Mouse (Mus musculus): ENCODE measurements around the gene Arhgdig. TPM values are rescaled to one million over a fixed set of nuclear protein-coding genes. Genes with fewer than 3 reads are reported as not detected.
"Not testable (repeated sequence)": the region's sequence is repeated elsewhere in the genome, so short reads cannot be mapped to it uniquely, and the experiment has no call there.

Arhgdig gene
- polyA plus RNA-seq, 1 experiment from 2014 or later = 10.5 TPM

GRCm38 (mm10) chr17:26201998-26202397 is 5.6 kb downstream of the Arhgdig start:
- Histone ChIP-seq H3K4me1 (peaks cover 23% of the 10 kb centered on the region), H3K4me2 (no peak overlapping the region), H3K27me3 (peaks cover 74% of the 10 kb centered on the region), H3K9me3 (no peaks in the 10 kb centered on the region), H3K27ac (no peak overlapping the region), H3K9ac (no peak overlapping the region), H3K4me3 (replicated peaks) (0 out of 2 replicates have a peak overlapping the region, but pooled peaks have one; percentile 40), H3K36me3 (replicated peaks) (peaks cover 11% of the 10 kb centered on the region)
- no peak for ATAC-seq (ENCODE audit: low FRiP score)

GRCm38 (mm10) chr17:26200831-26201705 is 6.5 kb downstream of the Arhgdig start:
- Histone ChIP-seq H3K9ac (peak overlapping the region; percentile 60), H3K36me3 (replicated peaks) (peaks cover 21% of the 10 kb centered on the region), H3K9me3 (no peaks in the 10 kb centered on the region), H3K4me2 (peak overlapping the region; percentile 93), H3K4me3 (replicated peaks) (peak overlapping the region; percentile 53), H3K27ac (no peak overlapping the region), H3K4me1 (peaks cover 23% of the 10 kb centered on the region), H3K27me3 (peaks cover 74% of the 10 kb centered on the region)
- under 1% methylated on average over 74 of the region's 92 CpGs for WGBS
- ATAC-seq (ENCODE audit: low FRiP score) = peak; percentile 66

DNA sequence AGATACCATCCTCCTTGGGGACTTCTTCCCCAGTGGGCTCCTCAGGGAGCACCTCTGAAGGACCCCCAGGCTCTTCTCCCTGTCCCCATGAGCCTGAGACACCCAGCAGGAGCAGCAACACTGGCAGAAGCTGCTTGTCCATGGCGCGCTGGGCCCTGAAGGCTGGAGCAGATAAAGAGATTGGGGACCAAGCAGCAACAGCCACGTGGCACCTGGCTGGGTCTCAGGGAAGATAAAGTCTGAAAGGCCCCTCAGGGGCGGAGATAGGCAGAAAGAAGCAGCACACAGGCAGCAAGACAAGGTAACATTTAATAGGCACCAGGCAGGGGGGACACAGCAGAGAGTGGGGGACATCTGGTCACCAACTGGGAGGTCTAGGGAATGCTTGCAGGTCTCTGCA is 8.7 kb downstream of the Arhgdig start, which contains the start of gene Pdia2:
Gene Pdia2, minus strand, starts transcription at position 196 of the 400 bp plus-strand sequence.
- no peak for ATAC-seq (ENCODE audit: low FRiP score)
- Histone ChIP-seq H3K27me3 (peaks cover 53% of the 10 kb centered on the region), H3K4me1 (peaks cover 23% of the 10 kb centered on the region), H3K36me3 (replicated peaks) (peaks cover 42% of the 10 kb centered on the region), H3K4me2 (no peak within 1 kb of the TSS), H3K4me3 (replicated peaks) (no peak within 1 kb of the TSS), H3K9ac (no peak within 1 kb of the TSS), H3K27ac (no peak within 1 kb of the TSS), H3K9me3 (no peaks in the 10 kb centered on the region)
- 86% methylated on average over 4 of the region's 4 CpGs for WGBS

DNA sequence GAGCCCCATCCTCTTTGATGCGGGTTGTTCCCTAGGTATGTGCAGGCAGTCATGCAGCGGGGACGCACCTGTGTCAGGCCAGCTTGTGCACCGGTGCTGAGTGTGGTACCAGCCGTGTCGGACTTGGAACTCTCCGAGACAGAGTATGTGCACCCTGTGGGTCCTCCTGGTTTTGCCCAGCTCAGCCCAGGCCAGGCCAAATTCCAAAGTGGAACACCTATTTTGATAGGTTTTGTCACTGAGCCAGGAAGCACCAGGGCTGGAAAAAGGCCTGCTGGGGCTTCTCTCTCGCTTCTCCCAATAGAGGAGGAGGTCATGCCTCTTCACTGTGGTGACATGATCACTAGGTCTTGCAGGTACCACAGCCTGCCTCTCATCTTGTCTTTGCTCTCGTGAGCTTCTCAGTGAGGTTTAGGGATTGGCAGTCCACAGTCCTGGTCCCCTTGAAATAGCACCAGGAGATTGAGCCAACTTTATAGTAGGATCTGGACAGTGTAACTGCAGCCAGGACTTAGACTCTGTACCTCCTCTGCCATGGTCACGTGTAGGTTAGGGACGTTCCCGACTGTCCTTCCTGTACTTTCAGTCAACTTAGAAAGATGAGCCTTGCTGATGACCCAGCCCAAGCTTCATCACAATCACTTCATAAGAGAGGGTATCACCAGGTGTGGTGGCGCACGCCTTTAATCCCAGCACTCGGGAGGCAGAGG is 14.9 kb downstream of the Arhgdig start:
- no peaks in the 10 kb centered on the region for H3K9me3 ChIP-seq
- no peak overlapping the region for H3K9ac ChIP-seq
- no peak for ATAC-seq (ENCODE audit: low FRiP score)
- H3K4me2 ChIP-seq = no peak overlapping the region
- H3K4me1 ChIP-seq = no peaks in the 10 kb centered on the region
- H3K36me3 ChIP-seq (replicated peaks) = peaks cover 96% of the 10 kb centered on the region
- H3K27ac ChIP-seq = no peak overlapping the region
- WGBS = 96% methylated on average over 15 of the region's 15 CpGs
- H3K27me3 ChIP-seq = no peaks in the 10 kb centered on the region
- H3K4me3 ChIP-seq (replicated peaks) = no peak overlapping the region

GRCm38 (mm10) chr17:26191486-26191885 is 16.1 kb downstream of the Arhgdig start:
- ATAC-seq (ENCODE audit: low FRiP score); H3K27me3 ChIP-seq; H3K4me2 ChIP-seq; H3K9me3 ChIP-seq; H3K27ac ChIP-seq; H3K4me3 ChIP-seq (replicated peaks); H3K9ac ChIP-seq; H3K4me1 ChIP-seq: not testable (repeated sequence)
- 93% methylated on average over 7 of the region's 7 CpGs for WGBS
- peaks cover 94% of the 10 kb centered on the region for H3K36me3 ChIP-seq (replicated peaks)

DNA sequence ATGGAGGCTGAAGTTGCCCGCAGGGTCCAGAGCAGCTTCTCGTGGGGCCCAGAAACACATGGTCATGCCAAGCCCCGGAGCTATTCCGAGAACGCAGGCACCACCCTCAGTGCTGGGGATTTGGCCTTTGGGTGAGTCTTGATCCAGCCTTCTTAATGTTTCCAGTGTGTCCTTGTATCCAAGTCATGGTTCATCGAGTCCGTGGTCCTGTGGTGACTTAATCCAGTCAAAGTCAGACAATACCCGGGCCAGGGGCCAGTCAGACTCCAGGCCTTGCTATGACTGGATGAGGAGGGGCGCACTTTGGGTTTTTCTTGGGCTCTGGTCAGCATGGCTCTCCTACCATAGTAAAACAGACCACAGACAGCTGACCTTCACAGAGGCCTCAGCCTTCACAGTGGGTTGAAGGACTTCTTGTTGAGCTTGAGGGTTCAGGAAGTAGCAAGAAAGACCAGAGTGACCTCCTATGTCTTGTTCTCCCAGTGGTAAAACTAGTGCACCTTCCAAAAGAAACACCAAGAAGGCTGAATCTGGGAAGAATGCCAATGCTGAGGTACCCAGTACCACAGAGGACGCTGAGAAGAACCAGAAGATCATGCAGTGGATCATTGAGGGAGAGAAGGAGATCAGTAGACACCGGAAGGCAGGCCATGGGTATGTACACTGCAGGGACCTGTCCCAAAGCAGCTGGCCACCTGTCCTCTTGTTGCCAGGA is 19.3 kb downstream of the Arhgdig start:
- Histone ChIP-seq H3K27me3 (no peaks in the 10 kb centered on the region), H3K36me3 (replicated peaks) (peaks cover 92% of the 10 kb centered on the region), H3K9me3 (no peaks in the 10 kb centered on the region), H3K9ac (no peak overlapping the region), H3K4me2 (no peak overlapping the region), H3K27ac (no peak overlapping the region), H3K4me1 (no peaks in the 10 kb centered on the region), H3K4me3 (replicated peaks) (no peak overlapping the region)
- WGBS = 95% methylated on average over 11 of the region's 11 CpGs
- ATAC-seq (ENCODE audit: low FRiP score) = no peak

DNA sequence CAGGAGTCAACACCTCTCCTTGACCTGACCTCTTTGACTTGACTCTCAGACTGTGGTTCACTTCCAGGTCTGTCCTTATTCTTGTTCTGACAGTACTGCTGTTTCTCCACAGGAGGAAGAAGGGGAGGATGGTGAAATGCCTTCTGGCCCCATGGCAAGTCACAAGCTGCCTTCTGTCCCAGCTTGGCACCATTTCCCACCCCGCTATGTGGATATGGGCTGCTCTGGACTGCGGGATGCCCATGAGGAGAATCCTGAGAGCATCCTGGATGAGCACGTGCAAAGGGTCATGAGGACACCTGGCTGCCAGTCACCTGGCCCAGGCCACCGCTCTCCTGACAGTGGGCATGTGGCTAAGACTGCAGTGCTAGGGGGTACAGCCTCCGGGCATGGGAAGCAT is 20.0 kb downstream of the Arhgdig start:
- 95% methylated on average over 5 of the region's 5 CpGs for WGBS
- Histone ChIP-seq H3K4me1 (no peaks in the 10 kb centered on the region), H3K4me3 (replicated peaks) (no peak overlapping the region), H3K27ac (no peak overlapping the region), H3K27me3 (no peaks in the 10 kb centered on the region), H3K9me3 (no peaks in the 10 kb centered on the region), H3K4me2 (no peak overlapping the region), H3K36me3 (replicated peaks) (peaks cover 90% of the 10 kb centered on the region), H3K9ac (no peak overlapping the region)
- no peak for ATAC-seq (ENCODE audit: low FRiP score)

DNA sequence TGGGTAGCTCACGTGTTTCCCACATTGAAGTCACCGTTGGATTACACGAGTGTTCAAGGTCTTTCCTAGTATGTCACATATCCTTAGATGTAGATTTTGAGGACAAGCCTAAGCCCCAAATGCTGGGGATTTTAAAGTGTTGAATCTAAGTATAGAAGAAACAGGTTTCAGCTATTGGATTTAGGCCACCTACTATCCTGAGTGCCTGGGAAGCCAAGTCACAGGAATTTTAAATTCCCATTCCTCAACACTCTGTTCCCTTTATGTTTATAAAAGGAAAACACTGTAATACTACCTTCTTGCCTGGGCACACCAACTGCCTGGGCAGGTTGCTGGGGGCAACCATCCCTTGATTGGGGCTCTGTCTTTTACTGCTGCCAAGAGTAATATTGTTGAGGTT is 26.4 kb downstream of the Arhgdig start:
- no peak overlapping the region for H3K4me2 ChIP-seq
- H3K27ac ChIP-seq = no peak overlapping the region
- no peak overlapping the region for H3K4me3 ChIP-seq (replicated peaks)
- no peaks in the 10 kb centered on the region for H3K9me3 ChIP-seq
- 97% methylated on average over 3 of the region's 3 CpGs for WGBS
- H3K9ac ChIP-seq = no peak overlapping the region
- peaks cover 60% of the 10 kb centered on the region for H3K36me3 ChIP-seq (replicated peaks)
- no peak for ATAC-seq (ENCODE audit: low FRiP score)
- H3K27me3 ChIP-seq = no peaks in the 10 kb centered on the region
- no peaks in the 10 kb centered on the region for H3K4me1 ChIP-seq

GRCm38 (mm10) chr17:26178611-26179010 is 29.0 kb downstream of the Arhgdig start:
- no peak overlapping the region for H3K4me3 ChIP-seq (replicated peaks)
- H3K4me2 ChIP-seq = no peak overlapping the region
- no peak overlapping the region for H3K27ac ChIP-seq
- peaks cover 46% of the 10 kb centered on the region for H3K36me3 ChIP-seq (replicated peaks)
- H3K9me3 ChIP-seq = no peaks in the 10 kb centered on the region
- no peak overlapping the region for H3K9ac ChIP-seq
- no peaks in the 10 kb centered on the region for H3K27me3 ChIP-seq
- ATAC-seq (ENCODE audit: low FRiP score) = no peak
- H3K4me1 ChIP-seq = no peaks in the 10 kb centered on the region

GRCm38 (mm10) chr17:26175248-26175647 is 32.3 kb downstream of the Arhgdig start:
- H3K27me3 ChIP-seq; H3K27ac ChIP-seq; H3K4me2 ChIP-seq; H3K9ac ChIP-seq; H3K4me3 ChIP-seq (replicated peaks); H3K4me1 ChIP-seq; H3K9me3 ChIP-seq; ATAC-seq (ENCODE audit: low FRiP score): not testable (repeated sequence)
- 87% methylated on average over 2 of the region's 2 CpGs for WGBS
- H3K36me3 ChIP-seq (replicated peaks) = peaks cover 33% of the 10 kb centered on the region

DNA sequence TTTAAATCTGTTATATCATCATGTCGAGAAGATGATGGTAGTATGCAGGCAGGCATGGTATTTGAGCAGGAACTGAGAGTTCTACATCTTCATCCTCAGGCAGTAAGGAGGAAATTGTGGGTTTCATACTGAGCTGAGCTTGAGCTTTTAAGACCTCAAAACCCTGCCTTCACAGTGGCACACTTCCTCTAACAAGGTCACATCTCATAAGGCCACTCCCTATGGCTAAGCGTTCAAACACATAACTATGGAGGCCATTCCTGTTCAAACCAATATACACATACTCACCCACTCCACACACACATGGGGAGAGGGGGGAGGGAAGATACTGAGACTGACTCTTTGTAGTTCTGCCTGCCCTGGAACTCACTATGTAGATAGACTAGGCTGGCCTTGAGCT is 39.5 kb downstream of the Arhgdig start:
- H3K4me3 ChIP-seq (replicated peaks) = no peak overlapping the region
- WGBS = 96% methylated on average over 2 of the region's 2 CpGs

DNA sequence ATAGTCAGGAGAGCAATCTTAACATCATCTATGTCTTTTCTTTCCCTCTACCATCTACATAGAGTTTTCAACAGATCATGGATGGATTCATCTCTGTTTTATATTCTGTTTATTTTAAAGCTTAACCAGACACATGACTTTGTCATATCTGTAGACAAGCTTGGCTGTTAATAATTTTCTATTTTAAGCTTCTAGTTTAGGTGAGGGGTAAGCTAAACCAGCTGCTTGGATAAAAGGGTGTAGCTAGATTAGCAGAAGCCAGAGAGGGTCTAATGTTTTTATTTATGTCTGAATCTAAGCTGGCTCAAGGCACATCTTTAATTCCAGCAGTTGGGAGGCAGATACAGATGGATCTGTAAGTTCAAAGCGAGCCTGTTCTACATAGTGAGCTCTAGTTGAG is 44.9 kb downstream of the Arhgdig start:
- 94% methylated on average over 1 of the region's 1 CpGs for WGBS
- H3K36me3 ChIP-seq (replicated peaks) = peaks cover 10% of the 10 kb centered on the region
- H3K9me3 ChIP-seq = no peaks in the 10 kb centered on the region
- H3K4me1 ChIP-seq = no peaks in the 10 kb centered on the region
- no peak overlapping the region for H3K9ac ChIP-seq
- no peaks in the 10 kb centered on the region for H3K27me3 ChIP-seq
- no peak for ATAC-seq (ENCODE audit: low FRiP score)
- no peak overlapping the region for H3K27ac ChIP-seq
- H3K4me3 ChIP-seq (replicated peaks) = no peak overlapping the region
- H3K4me2 ChIP-seq = no peak overlapping the region

More for the DNA sequence above, 39.5 kb downstream of the Arhgdig start:
- Histone ChIP-seq H3K4me2 (no peak overlapping the region), H3K36me3 (replicated peaks) (peaks cover 10% of the 10 kb centered on the region), H3K27ac (no peak overlapping the region), H3K4me1 (no peaks in the 10 kb centered on the region), H3K9ac (no peak overlapping the region), H3K27me3 (no peaks in the 10 kb centered on the region), H3K9me3 (no peaks in the 10 kb centered on the region)
- no peak for ATAC-seq (ENCODE audit: low FRiP score)
